Comparison of ENCODE assay signal across 9 mouse cellular contexts in genomic region chr13:43294957-43295590, GRCm38 (mm10). TPM values are rescaled to one million over a fixed set of nuclear protein-coding genes. Genes with fewer than 3 reads are reported as not detected.
DNase-seq lines count a peak whose midpoint lies in the region; ATAC-seq and TF ChIP-seq lines count a peak whose summit lies in the region.
"Had no signal": no experiment of that assay in that cellular context is flagged by ENCODE, and none has a peak within 500 bp of the region (broad histone marks: within the 10 kb centered on the region; RNA-seq: fewer than 3 reads in every experiment).

No protein-coding gene starts in this region.

- H3K4me2 ChIP-seq in heart, embryonic 12.5 days = no peak overlapping the region
- 0 out of 2 replicates have a peak overlapping the region, but pooled peaks have one; percentile 7 for H3K4me2 ChIP-seq in CH12.LX (ENCODE audit: insufficient read depth, low read depth, poor library complexity, severe bottlenecking)

- no peak for TF ChIP-seq RAD21 in CH12.LX (IDR thresholded peaks at IDR 0.05; ENCODE audit: low read depth, low read length)

- H3K36me3 ChIP-seq in heart, embryonic 12.5 days = peaks cover 5% of the 10 kb centered on the region; the same call in 1 of the 2 replicates
- no peaks in the 10 kb centered on the region for H3K36me3 ChIP-seq in CH12.LX (replicated peaks in 1 of 2; ENCODE audit: control insufficient read depth in 1 of 2, insufficient read depth in 1 of 2, low read length in 1 of 2)

- DNase-seq in heart, postnatal 4 days = no peak
- DNase-seq in CH12.LX (ENCODE audit: extremely low read depth) (no peak), R1 (ENCODE audit: low read depth, low spot score) (peak; percentile 80)
- DNase-seq in lung, postnatal 10 days = peak; percentile 32
- no peak for DNase-seq in kidney, postnatal 4 days
- DNase-seq: gastrocnemius, postnatal 36 days had no signal

- no peaks in the 10 kb centered on the region for H3K27me3 ChIP-seq in heart, embryonic 12.5 days (replicated peaks)
- H3K27me3 ChIP-seq in CH12.LX (replicated peaks) = peaks cover 4% of the 10 kb centered on the region

- H3K4me3 ChIP-seq in heart, embryonic 12.5 days = no peak overlapping the region
- no peak overlapping the region for H3K4me3 ChIP-seq in CH12.LX (replicated peaks in 1 of 3; ENCODE audit: low read depth in 2 of 3, low read length in 2 of 3, poor library complexity in 1 of 3)

- TF ChIP-seq POLR2A in CH12.LX (IDR thresholded peaks at IDR 0.05; ENCODE audit: low read depth, low read length) = no peak

- dilution Hi-C loops in CH12.LX (cut with MboI; ENCODE audit: extremely low pct_ligation_motif_present, extremely low pct_unique_long_range_greater_than_20kb, low sequenced_read_pairs) = no loop called here

- 59% methylated on average over 7 of the region's 7 CpGs for WGBS in heart, embryonic 12.5 days

- H3K9me3 ChIP-seq in heart, embryonic 12.5 days (replicated peaks) = peaks cover 10% of the 10 kb centered on the region; the same call in 1 of the 2 replicates
- peaks cover 4% of the 10 kb centered on the region for H3K9me3 ChIP-seq in CH12.LX (replicated peaks; ENCODE audit: low read length)

- no peak overlapping the region for H3K27ac ChIP-seq in heart, embryonic 12.5 days (ENCODE audit: poor library complexity, severe bottlenecking)
- H3K27ac ChIP-seq in CH12.LX (ENCODE audit: insufficient read depth, low read depth) = no peak overlapping the region

- 0 out of 2 replicates have a peak, but pooled peaks have one; percentile 15 for ATAC-seq in heart, embryonic 12.5 days (ENCODE audit: insufficient number of reproducible peaks, low FRiP score)
- ATAC-seq in megakaryocyte-erythroid progenitor cell, adult 5-6 weeks (replicated peaks; ENCODE audit: low FRiP score, low TSS enrichment, poor library complexity, severe bottlenecking) = no peak; the same call in 1 of the 2 replicates
- no peak for ATAC-seq in inflammation-experienced regulatory T-cells, adult 6 months

- H3K4me1 ChIP-seq in heart, embryonic 12.5 days (replicated peaks) = peaks cover 28% of the 10 kb centered on the region
- H3K4me1 ChIP-seq in CH12.LX (ENCODE audit: control insufficient read depth in 1 of 2, insufficient read depth in 2 of 2) = peaks cover 5 to 16% of the 10 kb centered on the region in 2 experiments

- no peak overlapping the region for H3K9ac ChIP-seq in heart, embryonic 12.5 days
- H3K9ac ChIP-seq in CH12.LX (ENCODE audit: insufficient read depth, low read depth) = no peak overlapping the region

- peak in 1 of 2 experiments; percentile 17; a peak in 1 of 4 replicates for TF ChIP-seq CTCF in CH12.LX (conservative IDR thresholded peaks at IDR 0.05 in 1 of 2, IDR thresholded peaks at IDR 0.05 in 1 of 2; ENCODE audit: low read depth in 2 of 2, low read length in 2 of 2)

- TF ChIP-seq EP300 in CH12.LX (IDR thresholded peaks at IDR 0.05; ENCODE audit: low read length) = no peak

- in situ Hi-C loops in CH12.LX (cut with MboI; ENCODE audit: low pct_ligation_motif_present, low pct_unique_long_range_greater_than_20kb, low sequenced_read_pairs) = no loop called here

- no peaks in the 10 kb centered on the region for H3K79me2 ChIP-seq in CH12.LX (replicated peaks; ENCODE audit: control insufficient read depth, extremely low read depth, insufficient read depth, poor library complexity, severe bottlenecking)

TF ChIP-seq in CH12.LX, 34 proteins besides CTCF, POLR2A, EP300 and RAD21:
- TF ChIP-seq MXI1 (IDR thresholded peaks at IDR 0.05; ENCODE audit: low read depth, low read length) = no peak
- no peak for TF ChIP-seq GABPA (IDR thresholded peaks at IDR 0.05; ENCODE audit: insufficient replicate concordance, low read depth, low read length)
- TF ChIP-seq E2F4 (IDR thresholded peaks at IDR 0.05; ENCODE audit: insufficient replicate concordance, low read depth, low read length) = no peak
- no peak for TF ChIP-seq RCOR1 (conservative IDR thresholded peaks at IDR 0.05; ENCODE audit: low read depth, low read length)
- TF ChIP-seq PAX5 (IDR thresholded peaks at IDR 0.05; ENCODE audit: low read length) = no peak
- TF ChIP-seq USF2 (conservative IDR thresholded peaks at IDR 0.05; ENCODE audit: low read depth, low read length) = no peak
- no peak for TF ChIP-seq ZC3H11A (IDR thresholded peaks at IDR 0.05; ENCODE audit: low read depth, low read length)
- TF ChIP-seq USF1 (IDR thresholded peaks at IDR 0.05; ENCODE audit: low read depth, low read length) = no peak
- TF ChIP-seq ELF1 (IDR thresholded peaks at IDR 0.05; ENCODE audit: low read depth, low read length) = no peak
- TF ChIP-seq KAT2A (IDR thresholded peaks at IDR 0.05; ENCODE audit: insufficient replicate concordance, low read length) = no peak
- TF ChIP-seq ZMIZ1 (IDR thresholded peaks at IDR 0.05; ENCODE audit: low read depth, low read length) = no peak

RNA-seq across cellular contexts. Expression of gene Gfod1, which starts 8.9 kb away (rescaled TPM):
- 0.98 and 1.0 TPM in 2 replicates for polyA plus RNA-seq in heart, embryonic 12.5 days (2016; fragmentation: Nextera tagmentation; extraction: Ambion mirVana)
- 10 to 100 TPM; 20.6 to 24.8 TPM for total RNA-seq in heart, postnatal 4 days (2021)
- total RNA-seq in CH12.LX (2012; rRNA removed) (0.30 and 0.46 TPM in 2 replicates), CH12.LX (2014; rRNA removed) (0.12 and 0.70 TPM in 2 replicates)
- 0.36 and 0.49 TPM in 2 replicates for polyA plus RNA-seq in CH12.LX (2012; ENCODE audit: insufficient read length, low read depth)
- 1.2 and 1.6 TPM in 2 replicates for total RNA-seq in megakaryocyte-erythroid progenitor cell, adult 5-6 weeks (2014; fragmentation: Nextera tagmentation)
- total RNA-seq in megakaryocyte-erythroid progenitor cell, adult 5-6 weeks (2017) = 0.42 and 2.9 TPM in 2 replicates
- polyA plus RNA-seq in inflammation-experienced regulatory T-cells, adult 6 months (2017; shearing (Covaris generic)) = 1 to 10 TPM; 3.6 to 4.8 (median 4.6) TPM

Comparison
In these comparisons a context has a peak if more than half of its experiments do, and no peak if none do; other contexts are left out.
1. DNase-seq: peak in R1 (single experiment) and lung, postnatal 10 days (single experiment); none in heart, postnatal 4 days (single experiment), CH12.LX (single experiment) and kidney, postnatal 4 days (0 of 2).
2. RNA of gene Gfod1, which starts 8.9 kb away (total RNA-seq): 20.6 to 24.8 TPM in heart, postnatal 4 days; 0.42 to 2.9 TPM in megakaryocyte-erythroid progenitor cell, adult 5-6 weeks and 0.12 to 0.70 TPM in CH12.LX; every median in the first group is over 4 times any median in the second.